Mouse (Mus musculus) heart, embryonic 13.5 days (tissue): ENCODE measurements around the gene Susd3. TPM values are rescaled to one million over a fixed set of nuclear protein-coding genes. Genes with fewer than 3 reads are reported as not detected.

Experiments
- ATAC-seq: fragments of 200-750 bp; cut with Nextera tagmentation; 2 replicates; pipeline ENCODE4 v1.8.0; 2017; ENCODE audit warnings: moderate TSS enrichment; ENCODE audit not compliant: insufficient number of reproducible peaks, low FRiP score, low TSS enrichment; ENCODE audit errors: extremely low read depth
- H3K27ac ChIP-seq: fragments of 300-500 bp; sonication (generic); replicated peaks from 2 replicates; pipeline ENCODE4 v1.5.1; 2015; ENCODE audit warnings: moderate library complexity, mild to moderate bottlenecking, inconsistent platforms
- H3K27me3 ChIP-seq: fragments of 300-500 bp; sonication (generic); replicated peaks from 2 replicates; pipeline ENCODE4 v1.6.1; 2015; ENCODE audit warnings: mild to moderate bottlenecking, inconsistent platforms
- H3K36me3 ChIP-seq: fragments of 300-500 bp; sonication (generic); 2 replicates; pipeline ENCODE4 v1.6.1; 2015; ENCODE audit warnings: mild to moderate bottlenecking, inconsistent platforms
- H3K4me1 ChIP-seq: fragments of 300-500 bp; sonication (generic); 2 replicates; pipeline ENCODE4 v1.6.1; 2015; ENCODE audit warnings: inconsistent platforms
- H3K4me2 ChIP-seq: fragments of 300-500 bp; sonication (generic); 2 replicates; pipeline ENCODE4 v1.6.1; 2015; ENCODE audit warnings: inconsistent platforms, mild to moderate bottlenecking, moderate library complexity
- H3K4me3 ChIP-seq: fragments of 300-500 bp; sonication (generic); 2 replicates; pipeline ENCODE4 v1.5.1; 2015; ENCODE audit warnings: moderate library complexity, mild to moderate bottlenecking, inconsistent platforms
- H3K9ac ChIP-seq: fragments of 300-500 bp; sonication (generic); 2 replicates; pipeline ENCODE4 v1.6.1; 2015; ENCODE audit warnings: inconsistent platforms, mild to moderate bottlenecking, moderate library complexity
- H3K9me3 ChIP-seq: fragments of 300-500 bp; sonication (generic); 2 replicates; pipeline ENCODE4 v1.6.1; 2016; ENCODE audit warnings: inconsistent platforms
- WGBS: fragments of 180-500 bp; shearing (Covaris S2); methylation state at CpG from one replicate; pipeline ENCODE4 v1.1.7; 2015; ENCODE audit warnings: mixed read lengths; 5-methylcytosine and 5-hydroxymethylcytosine counted together
- polyA plus RNA-seq: library from polyadenylated mRNA; unstranded; fragments of >200 nt; fragmentation: Nextera tagmentation; extraction: Ambion mirVana; gene quantifications from 2 replicates; pipeline ENCODE4 v1.2.1, GENCODE M21; 2015

The Susd3 gene
- polyA plus RNA-seq, 1 experiment from 2014 or later, result 1.9 TPM

DNA sequence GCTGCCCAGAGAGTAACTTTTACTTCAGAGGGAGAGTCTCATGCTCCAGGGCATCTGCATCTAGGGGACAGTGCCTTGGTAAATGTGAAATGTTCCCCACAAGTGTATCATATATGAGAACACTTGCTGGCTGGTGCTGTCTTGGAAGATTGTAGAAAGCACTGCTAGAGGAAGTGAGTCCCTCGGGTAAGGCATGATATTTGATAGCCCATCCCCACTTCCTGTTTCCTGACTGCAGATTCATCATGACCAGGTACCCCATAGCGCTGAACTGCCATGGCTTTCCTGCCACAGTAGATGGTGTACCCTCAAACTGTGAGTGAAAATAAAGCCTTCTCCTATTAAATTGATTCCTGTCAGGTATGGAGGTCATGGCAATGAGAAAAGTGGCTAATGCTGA lies 19.1 kb upstream of the Susd3 start:
- H3K27me3 ChIP-seq, result no peaks in the 10 kb centered on the region
- no peak overlapping the region for H3K4me2 ChIP-seq
- WGBS, result 49% methylated on average over 2 of the region's 2 CpGs
- no peak overlapping the region for H3K9ac ChIP-seq
- no peak for ATAC-seq
- no peaks in the 10 kb centered on the region for H3K36me3 ChIP-seq
- no peak overlapping the region for H3K4me3 ChIP-seq
- no peak overlapping the region for H3K27ac ChIP-seq
- no peaks in the 10 kb centered on the region for H3K9me3 ChIP-seq
- peaks cover 23% of the 10 kb centered on the region for H3K4me1 ChIP-seq

DNA sequence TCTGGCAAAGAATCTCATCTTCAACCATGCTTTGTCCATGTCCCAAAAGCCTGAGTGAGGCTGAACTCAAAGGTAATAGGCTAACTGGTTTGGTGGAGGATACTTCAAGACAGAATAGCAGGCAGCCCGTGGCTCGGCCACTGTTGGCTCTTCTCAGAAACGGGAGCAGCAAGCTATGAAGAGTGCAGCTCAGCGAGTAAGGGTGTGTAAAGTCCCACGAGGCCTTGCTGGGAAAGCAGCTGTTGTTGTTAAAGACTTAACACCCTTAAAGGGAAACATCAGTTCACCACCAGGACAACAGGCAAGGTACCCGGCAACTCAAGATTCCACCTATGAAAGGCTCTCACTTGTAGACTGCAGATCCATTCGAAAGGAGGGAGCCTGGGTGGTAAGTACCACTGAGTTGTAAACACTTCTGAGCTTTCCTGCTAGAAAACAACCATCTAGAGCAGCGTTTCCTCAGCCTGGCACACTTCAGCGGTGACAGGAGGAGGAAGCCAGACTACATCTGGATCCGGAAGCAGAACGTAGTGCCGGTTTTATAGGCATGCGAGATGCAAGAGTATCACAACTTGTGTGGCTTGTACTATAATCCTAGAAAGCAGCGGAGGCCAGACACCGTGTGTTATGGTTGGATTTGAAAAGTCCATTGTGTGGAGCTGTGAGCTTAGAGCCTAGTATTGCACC lies 11.7 kb upstream of the Susd3 start:
- no peak for ATAC-seq
- no peaks in the 10 kb centered on the region for H3K36me3 ChIP-seq
- WGBS, result 70% methylated on average over 15 of the region's 15 CpGs

DNA sequence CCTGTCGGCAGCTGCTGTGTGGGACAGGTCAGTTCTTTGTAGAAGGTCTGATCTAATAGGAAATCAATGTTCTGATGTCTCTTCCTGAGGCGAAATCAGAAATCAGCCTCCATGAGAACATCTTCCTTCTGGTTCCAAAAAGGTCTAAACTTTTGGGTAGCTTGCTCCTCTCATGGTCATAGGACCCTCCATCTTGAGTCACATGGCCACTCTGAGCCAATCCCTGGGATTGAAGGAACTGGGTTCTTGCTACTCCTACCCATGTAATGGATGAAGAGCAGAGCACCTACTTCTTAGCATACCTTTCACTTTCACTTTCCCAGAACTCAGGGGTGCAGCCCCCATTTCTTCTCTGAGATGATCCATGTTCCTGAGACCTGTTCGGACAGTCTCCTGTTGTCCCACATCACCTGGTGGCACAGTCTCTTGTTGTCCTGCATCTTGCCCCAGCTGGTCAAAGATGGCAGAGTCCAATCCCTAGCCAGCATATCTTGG lies 9.4 kb upstream of the Susd3 start:
- 65% methylated on average over 3 of the region's 3 CpGs for WGBS
- Histone ChIP-seq H3K4me3 (no peak overlapping the region), H3K4me1 (no peaks in the 10 kb centered on the region), H3K9ac (no peak overlapping the region), H3K27me3 (0 out of 2 replicates have a peak, but pooled peaks cover 3% of the 10 kb centered on the region), H3K36me3 (no peaks in the 10 kb centered on the region), H3K4me2 (no peak overlapping the region), H3K9me3 (no peaks in the 10 kb centered on the region), H3K27ac (no peak overlapping the region)
- ATAC-seq, result no peak

More for the DNA sequence above, 11.7 kb upstream of the Susd3 start:
- Histone ChIP-seq H3K9ac (no peak overlapping the region), H3K27ac (no peak overlapping the region), H3K9me3 (no peaks in the 10 kb centered on the region), H3K4me2 (no peak overlapping the region), H3K4me3 (no peak overlapping the region), H3K4me1 (peaks cover 16% of the 10 kb centered on the region), H3K27me3 (0 out of 2 replicates have a peak, but pooled peaks cover 3% of the 10 kb centered on the region)

DNA sequence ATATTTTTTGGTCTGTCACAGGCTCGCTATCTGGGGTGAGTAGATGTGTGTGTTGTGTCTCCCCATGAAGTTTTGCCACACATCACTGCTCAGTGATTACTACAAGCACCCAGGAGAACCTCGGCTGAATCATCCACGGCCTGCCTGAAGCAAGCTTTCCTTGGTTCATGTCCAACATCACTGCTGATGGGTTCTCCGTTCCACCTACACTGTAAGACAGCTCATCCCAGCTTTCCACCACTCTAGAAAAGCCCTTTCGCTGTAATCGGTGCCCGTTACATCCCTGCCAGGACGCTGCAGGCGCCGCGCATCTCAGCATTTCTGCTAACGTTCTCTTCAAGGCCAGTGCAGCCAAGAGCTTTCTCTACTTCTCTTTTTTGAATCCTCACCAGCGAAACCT lies 4.2 kb upstream of the Susd3 start:
- whole genome bisulfite sequencing, result 84% methylated on average over 13 of the region's 13 CpGs
- Histone ChIP-seq H3K4me1 (peaks cover 13% of the 10 kb centered on the region), H3K36me3 (no peaks in the 10 kb centered on the region), H3K4me3 (no peak overlapping the region), H3K9ac (no peak overlapping the region), H3K27ac (no peak overlapping the region), H3K4me2 (no peak overlapping the region), H3K9me3 (no peaks in the 10 kb centered on the region), H3K27me3 (peaks cover 15% of the 10 kb centered on the region)
- ATAC-seq, result no peak

DNA sequence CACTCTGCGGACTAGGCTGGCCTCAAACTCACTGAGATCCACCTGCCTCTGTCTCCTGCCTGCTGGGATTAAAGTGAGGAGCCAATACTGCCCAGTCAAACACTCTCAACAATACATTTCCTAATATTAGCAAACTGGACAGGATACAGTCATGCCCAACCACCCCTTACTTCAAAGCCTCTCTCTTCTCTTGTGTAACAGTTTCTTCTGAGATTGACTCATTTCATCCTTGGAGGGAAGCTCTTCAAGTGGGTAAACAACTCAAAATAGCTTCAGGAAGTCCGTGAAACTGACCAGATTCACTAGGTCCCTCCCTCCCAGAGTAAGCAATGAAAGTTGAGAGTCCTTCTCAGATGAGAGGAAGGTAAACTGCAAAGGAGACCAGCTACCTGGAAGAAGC lies 3.6 kb upstream of the Susd3 start:
- no peak overlapping the region for H3K9ac ChIP-seq
- no peak overlapping the region for H3K4me2 ChIP-seq
- peaks cover 17% of the 10 kb centered on the region for H3K4me1 ChIP-seq
- no peaks in the 10 kb centered on the region for H3K36me3 ChIP-seq
- 52% methylated on average over 2 of the region's 2 CpGs for WGBS
- no peak for ATAC-seq
- no peak overlapping the region for H3K27ac ChIP-seq
- no peaks in the 10 kb centered on the region for H3K9me3 ChIP-seq
- H3K4me3 ChIP-seq, result no peak overlapping the region
- H3K27me3 ChIP-seq, result peaks cover 22% of the 10 kb centered on the region

DNA sequence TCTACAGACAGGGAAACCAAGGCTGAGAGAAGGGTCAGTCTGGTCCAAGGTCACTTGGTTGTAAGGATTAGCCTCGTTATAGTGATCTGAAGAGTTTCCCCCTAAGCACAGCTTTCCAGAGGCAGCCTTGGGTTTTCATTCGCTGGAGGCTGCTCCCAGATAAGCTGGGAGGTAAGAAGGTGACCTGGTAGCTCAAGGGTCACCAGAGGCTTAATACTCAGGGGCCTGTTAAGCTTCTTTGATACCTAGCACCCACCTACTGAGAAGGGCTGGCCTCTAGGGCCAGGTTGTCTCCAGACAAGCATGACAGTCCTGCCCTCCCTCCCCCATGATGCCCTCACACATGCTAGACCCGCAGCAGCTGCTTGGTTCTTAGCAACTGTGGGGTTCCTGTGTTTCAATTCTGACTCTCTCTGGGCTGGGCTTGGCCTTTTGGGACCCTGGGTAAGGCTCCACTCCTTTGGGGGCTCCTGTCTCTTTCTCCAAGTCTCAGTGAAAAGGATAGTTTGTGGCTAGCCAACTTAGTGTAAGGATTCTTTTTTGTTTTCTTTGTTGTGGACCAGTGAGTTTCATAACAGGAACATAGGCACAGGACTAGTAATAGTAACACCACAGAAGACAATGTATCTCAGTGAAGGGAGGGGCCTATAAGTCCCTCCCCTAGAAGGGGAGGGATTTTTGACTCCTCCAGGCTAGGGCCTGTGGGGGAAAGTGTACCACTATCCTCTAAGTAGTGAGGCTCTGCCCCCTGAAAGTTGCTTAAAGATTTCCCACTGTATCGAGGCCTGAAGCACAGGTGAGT lies 2.4 kb upstream of the Susd3 start:
- Histone ChIP-seq H3K27me3 (peaks cover 32% of the 10 kb centered on the region), H3K27ac (no peak overlapping the region), H3K4me1 (peaks cover 23% of the 10 kb centered on the region), H3K4me2 (no peak overlapping the region), H3K9ac (no peak overlapping the region), H3K9me3 (no peaks in the 10 kb centered on the region), H3K36me3 (no peaks in the 10 kb centered on the region), H3K4me3 (no peak overlapping the region)
- no peak for ATAC-seq
- WGBS, result 28% methylated on average over 4 of the region's 4 CpGs

DNA sequence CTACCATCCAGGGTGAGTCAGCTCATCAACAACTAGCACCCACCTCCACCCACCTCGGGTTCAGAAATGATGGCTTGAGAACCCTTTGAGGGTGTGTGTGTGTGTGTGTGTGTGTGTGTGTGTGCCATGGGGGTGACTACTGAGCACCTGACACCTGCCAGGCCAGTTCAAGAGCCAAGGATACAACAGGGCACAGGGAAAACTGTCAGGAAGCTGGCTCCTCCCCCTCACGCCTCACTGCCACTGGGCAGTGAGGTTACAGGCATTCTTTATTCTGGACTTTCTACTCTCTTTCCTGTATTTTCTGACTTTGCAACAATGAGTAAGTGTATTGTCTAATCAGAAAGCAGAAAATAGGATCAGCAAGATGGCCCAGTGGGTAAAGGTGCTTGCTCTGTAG lies 1.1 kb upstream of the Susd3 start:
- no peak overlapping the region for H3K9ac ChIP-seq
- H3K27ac ChIP-seq, result no peak overlapping the region
- H3K4me3 ChIP-seq, result no peak overlapping the region
- peaks cover 28% of the 10 kb centered on the region for H3K4me1 ChIP-seq
- 64% methylated on average over 2 of the region's 2 CpGs for WGBS
- H3K36me3 ChIP-seq, result no peaks in the 10 kb centered on the region
- no peaks in the 10 kb centered on the region for H3K9me3 ChIP-seq
- no peak overlapping the region for H3K4me2 ChIP-seq
- H3K27me3 ChIP-seq, result peaks cover 34% of the 10 kb centered on the region
- ATAC-seq, result no peak

DNA sequence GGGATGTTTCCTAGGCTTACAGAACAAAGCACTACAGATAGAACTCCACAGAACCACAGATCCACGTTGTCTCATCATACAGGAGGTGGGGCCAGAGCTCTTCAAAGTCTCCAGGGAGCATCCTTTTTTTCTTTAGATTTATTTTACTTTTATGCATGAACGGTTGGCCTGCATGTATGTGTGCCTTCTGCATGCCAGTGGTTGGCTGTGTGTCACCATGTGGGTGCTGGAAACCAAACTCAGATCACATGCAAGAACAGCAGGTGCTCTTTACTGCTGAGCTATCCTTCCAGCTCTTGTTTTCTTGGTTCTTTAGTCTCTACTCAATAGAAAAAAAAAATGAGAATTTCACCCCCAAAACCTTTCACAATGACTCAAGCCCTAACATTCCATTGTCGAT lies 417 bp upstream of the Susd3 start:
- ATAC-seq, result no peak
- no peaks in the 10 kb centered on the region for H3K9me3 ChIP-seq
- peaks cover 28% of the 10 kb centered on the region for H3K4me1 ChIP-seq
- H3K4me2 ChIP-seq, result no peak overlapping the region
- no peak overlapping the region for H3K4me3 ChIP-seq
- no peak overlapping the region for H3K27ac ChIP-seq
- H3K27me3 ChIP-seq, result peaks cover 36% of the 10 kb centered on the region
- no peaks in the 10 kb centered on the region for H3K36me3 ChIP-seq
- no peak overlapping the region for H3K9ac ChIP-seq
- WGBS, result 48% methylated on average over 3 of the region's 3 CpGs

DNA sequence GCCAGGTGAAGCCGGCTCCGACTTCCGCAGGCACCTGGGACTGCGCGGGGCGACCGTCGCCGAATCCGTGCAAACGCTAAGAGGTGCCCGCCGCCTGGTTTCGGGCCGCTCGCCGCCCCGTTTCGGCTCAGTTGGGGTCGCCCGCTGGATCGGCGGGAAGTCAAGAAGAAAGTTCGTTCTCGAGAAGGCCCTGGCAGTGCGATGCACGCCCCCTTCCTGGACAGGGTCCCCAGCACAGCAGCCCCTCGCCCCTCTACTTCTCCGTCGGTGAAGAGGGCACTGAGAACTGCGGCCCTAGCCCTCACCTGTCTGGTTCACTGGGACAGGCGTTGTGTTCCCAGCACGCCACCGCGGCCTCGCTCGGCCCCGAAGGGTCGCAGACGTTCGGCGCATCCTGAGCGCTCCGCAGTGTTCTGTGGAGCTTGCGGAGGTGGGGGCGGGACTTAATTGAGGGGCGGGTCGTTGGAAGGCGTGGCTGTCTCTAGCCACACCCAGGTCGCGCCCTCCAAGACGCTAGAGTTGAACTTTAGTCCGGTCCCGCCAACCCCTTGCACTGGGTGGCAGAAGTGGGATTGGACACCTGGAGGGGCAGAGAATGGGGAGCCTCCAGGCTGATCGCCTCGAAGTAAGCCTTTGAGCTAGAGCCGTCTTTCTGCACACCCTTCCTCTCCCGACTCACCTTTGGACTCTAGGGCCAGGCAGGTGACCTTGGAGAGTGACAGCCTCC lies 603 bp downstream of the Susd3 start:
- no peaks in the 10 kb centered on the region for H3K9me3 ChIP-seq
- H3K4me1 ChIP-seq, result peaks cover 28% of the 10 kb centered on the region
- peak; percentile 39 for ATAC-seq
- peaks cover 36% of the 10 kb centered on the region for H3K27me3 ChIP-seq
- peak overlapping the region; percentile 85 for H3K4me2 ChIP-seq
- H3K27ac ChIP-seq, result no peak overlapping the region
- WGBS, result 2% methylated on average over 57 of the region's 58 CpGs
- H3K4me3 ChIP-seq, result peak overlapping the region; percentile 55
- H3K36me3 ChIP-seq, result no peaks in the 10 kb centered on the region
- peak overlapping the region; percentile 66 for H3K9ac ChIP-seq

DNA sequence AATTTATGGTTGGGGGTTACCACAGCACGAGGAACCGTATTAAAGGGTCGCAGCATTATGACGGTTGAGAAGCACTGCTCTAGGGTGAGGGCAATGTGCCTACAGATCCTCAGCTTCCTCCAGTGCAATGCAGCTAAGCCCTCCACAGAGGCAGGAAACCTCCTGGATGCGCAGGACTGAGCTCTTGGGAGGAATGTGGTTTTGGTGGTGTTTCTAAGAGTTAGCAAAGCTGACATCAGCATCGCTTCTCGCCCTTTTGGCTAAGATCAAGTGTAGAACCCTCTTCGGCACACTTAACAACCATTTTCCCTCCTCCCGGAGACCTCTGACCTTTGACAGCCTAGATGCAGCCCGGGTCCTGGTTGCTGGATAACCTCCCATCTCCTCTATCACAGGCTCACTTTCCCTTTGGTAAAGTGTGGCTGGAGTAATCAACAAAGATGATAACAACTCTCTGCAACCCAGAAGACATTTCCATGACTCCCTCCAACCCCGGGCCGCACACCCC lies 1.2 kb downstream of the Susd3 start:
- Histone ChIP-seq H3K36me3 (no peaks in the 10 kb centered on the region), H3K4me1 (peaks cover 34% of the 10 kb centered on the region), H3K9ac (peak overlapping the region; percentile 66), H3K4me2 (peak overlapping the region; percentile 85), H3K4me3 (peak overlapping the region; percentile 55), H3K27me3 (peaks cover 36% of the 10 kb centered on the region), H3K9me3 (no peaks in the 10 kb centered on the region), H3K27ac (no peak overlapping the region)
- WGBS, result 28% methylated on average over 12 of the region's 12 CpGs
- ATAC-seq, result no peak

DNA sequence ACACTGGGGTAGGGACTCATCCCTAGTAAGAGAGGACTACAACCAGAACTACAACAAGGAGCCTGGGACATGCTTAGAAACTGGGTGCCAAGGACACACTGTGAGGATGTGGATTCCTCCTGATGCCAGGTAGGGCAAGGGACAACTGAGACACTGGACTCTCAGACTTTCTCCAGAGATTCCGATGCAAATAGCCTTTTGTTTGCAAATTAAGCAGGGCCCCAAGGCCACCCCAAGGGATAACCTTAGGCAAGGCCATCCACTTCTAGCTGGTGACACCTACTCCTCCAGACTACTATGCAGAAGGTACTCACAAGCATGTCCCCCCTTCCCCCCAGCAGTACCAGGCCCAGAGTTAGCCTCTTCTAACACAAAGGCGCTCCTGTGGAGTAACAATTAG lies 1.9 kb downstream of the Susd3 start:
- Histone ChIP-seq H3K4me1 (peaks cover 34% of the 10 kb centered on the region), H3K9me3 (no peaks in the 10 kb centered on the region), H3K36me3 (no peaks in the 10 kb centered on the region), H3K4me3 (no peak overlapping the region), H3K27me3 (peaks cover 36% of the 10 kb centered on the region), H3K9ac (no peak overlapping the region), H3K4me2 (no peak overlapping the region), H3K27ac (no peak overlapping the region)
- no peak for ATAC-seq
- 74% methylated on average over 2 of the region's 2 CpGs for WGBS
